Mouse (Mus musculus) ES-E14 (cell line): ENCODE measurements at regions not wholly inside any gene's neighbourhood (a gene's known extent, or its start where the extent isn't known, plus 50 kb on each side); places are given as distances from the start of the nearest gene placed in this dataset.

Source experiments
- DNase-seq: peaks from one replicate; pipeline ENCODE4 v3.0.0-alpha.2; 2013; ENCODE audit warnings: low read depth, low spot score
- H3K27ac ChIP-seq: 2 replicates; pipeline ENCODE4 v1.5.1; 2012; ENCODE audit warnings: low read depth, mild to moderate bottlenecking, low read length, moderate library complexity, mixed read lengths; ENCODE audit not compliant: poor library complexity, insufficient read depth, severe bottlenecking
- H3K36me3 ChIP-seq: 2 replicates; pipeline ENCODE4 v1.6.1; 2012; ENCODE audit warnings: mild to moderate bottlenecking, low read length, moderate library complexity, mixed read lengths; ENCODE audit not compliant: control insufficient read depth, poor library complexity, insufficient read depth, severe bottlenecking
- H3K4me1 ChIP-seq, 2 experiments: fragments of 150-350 bp in 1 of 2; sonication (generic) in 1 of 2; 2 replicates each; pipeline ENCODE4 v1.6.1; 2012; ENCODE audit warnings: low read length in 2 of 2, mild to moderate bottlenecking in 1 of 2, mixed read lengths in 1 of 2; ENCODE audit not compliant: control insufficient read depth in 2 of 2, insufficient read depth in 2 of 2, poor library complexity in 1 of 2
- H3K4me3 ChIP-seq, 2 experiments: fragments of 150-350 bp in 1 of 2; sonication (generic) in 1 of 2; 2 replicates each; pipeline ENCODE4 v1.5.1; 2012; ENCODE audit warnings: low read length in 2 of 2, low read depth in 1 of 2, mild to moderate bottlenecking in 1 of 2, mixed read lengths in 1 of 2; ENCODE audit not compliant: insufficient read depth in 1 of 2, poor library complexity in 1 of 2, severe bottlenecking in 1 of 2
- H3K9ac ChIP-seq: 2 replicates; pipeline ENCODE4 v1.6.1; 2012; ENCODE audit warnings: low read depth, mild to moderate bottlenecking, low read length, mixed read lengths; ENCODE audit not compliant: poor library complexity, insufficient read depth, severe bottlenecking
- H3K9me3 ChIP-seq: fragments of 150-350 bp; sonication (generic); 2 replicates; pipeline ENCODE4 v1.6.1; 2012; ENCODE audit warnings: low read depth, mild to moderate bottlenecking, low read length; ENCODE audit not compliant: control insufficient read depth, insufficient read depth
- CHD2 ChIP-seq: IDR thresholded peaks from 2 replicates; pipeline ENCODE4 v1.6.1; 2014; ENCODE audit warnings: mild to moderate bottlenecking, low read depth, low read length, inconsistent platforms
- HCFC1 ChIP-seq: IDR thresholded peaks from 2 replicates; pipeline ENCODE4 v1.6.1; 2012; ENCODE audit warnings: low read length, inconsistent platforms, borderline replicate concordance; ENCODE audit not compliant: insufficient read depth
- MAFK ChIP-seq: IDR thresholded peaks from 2 replicates; pipeline ENCODE4 v1.6.1; 2014; ENCODE audit warnings: mild to moderate bottlenecking, low read depth, low read length, inconsistent platforms; ENCODE audit not compliant: insufficient read depth
- ZC3H11A ChIP-seq: IDR thresholded peaks from 2 replicates; pipeline ENCODE4 v1.6.1; 2012; ENCODE audit warnings: low read depth, mild to moderate bottlenecking, inconsistent platforms, low read length, borderline replicate concordance
- ZNF384 ChIP-seq: IDR thresholded peaks from 2 replicates; pipeline ENCODE4 v1.6.1; 2012; ENCODE audit warnings: low read depth, low read length, inconsistent platforms
- in situ Hi-C, 2 experiments: fragments of 600-800 bp; cut with MboI; formaldehyde crosslinking; loops; one replicate each; pipeline ENCODE4 v1.15.1; 2025; ENCODE audit warnings: low sequenced_read_pairs in 2 of 2, inconsistent platforms in 1 of 2; ENCODE audit not compliant: unreplicated experiment in 2 of 2

- no peak overlapping the region for H3K4me3 ChIP-seq
- in situ Hi-C loops, result no loop called here
- DNase-seq, result no peak
Observed at GRCm38 (mm10) chr12:10524509-10525286, 134.1 kb downstream of the Rdh14 start.

GRCm38 (mm10) chr12:10525934-10526333 lies 135.4 kb downstream of the Rdh14 start:
- in situ Hi-C loops, result no loop called here
- H3K27ac ChIP-seq, result no peak overlapping the region
- no peak overlapping the region for H3K9ac ChIP-seq
- H3K4me3 ChIP-seq, result no peak overlapping the region
- no peaks in the 10 kb centered on the region for H3K36me3 ChIP-seq
- no peak for TF ChIP-seq CHD2
- no peak for TF ChIP-seq ZNF384
- no peak for TF ChIP-seq HCFC1
- TF ChIP-seq ZC3H11A, result no peak
- TF ChIP-seq MAFK, result no peak
- H3K9me3 ChIP-seq, result no peaks in the 10 kb centered on the region
- H3K4me1 ChIP-seq, result no peaks in the 10 kb centered on the region
- no peak for DNase-seq

More at GRCm38 (mm10) chr12:10524509-10525286, 134.1 kb downstream of the Rdh14 start:
- Histone ChIP-seq H3K36me3 (no peaks in the 10 kb centered on the region), H3K9ac (no peak overlapping the region), H3K27ac (no peak overlapping the region), H3K4me1 (no peaks in the 10 kb centered on the region), H3K9me3 (no peaks in the 10 kb centered on the region)
- TF ChIP-seq CHD2, result no peak
- TF ChIP-seq ZNF384, result no peak
- TF ChIP-seq MAFK, result no peak
- TF ChIP-seq ZC3H11A, result no peak
- no peak for TF ChIP-seq HCFC1

GRCm38 (mm10) chr12:10529077-10529476 lies 138.5 kb downstream of the Rdh14 start:
- Histone ChIP-seq H3K36me3 (no peaks in the 10 kb centered on the region), H3K9ac (no peak overlapping the region), H3K9me3 (no peaks in the 10 kb centered on the region), H3K4me3 (no peak overlapping the region), H3K27ac (no peak overlapping the region), H3K4me1 (no peaks in the 10 kb centered on the region)
- no peak for DNase-seq
- in situ Hi-C loops, result no loop called here
- TF ChIP-seq ZC3H11A (no peak), CHD2 (no peak), ZNF384 (no peak), MAFK (no peak), HCFC1 (no peak)

- Histone ChIP-seq H3K4me3 (no peak overlapping the region), H3K27ac (no peak overlapping the region), H3K36me3 (no peaks in the 10 kb centered on the region), H3K4me1 (no peaks in the 10 kb centered on the region), H3K9ac (no peak overlapping the region), H3K9me3 (no peaks in the 10 kb centered on the region)
- in situ Hi-C loops, result no loop called here
- DNase-seq, result no peak
- TF ChIP-seq HCFC1 (no peak), MAFK (no peak), ZC3H11A (no peak), ZNF384 (no peak), CHD2 (no peak)
Observed at GRCm38 (mm10) chr12:10530996-10531395, 140.4 kb downstream of the Rdh14 start.
